Mouse (Mus musculus) midbrain, embryonic 12.5 days (tissue): ENCODE data around the gene Setd1a. TPM values are rescaled to one million over a fixed set of nuclear protein-coding genes. Genes with fewer than 3 reads are reported as not detected.
"Not testable (repeated sequence)": the region's sequence is repeated elsewhere in the genome, so short reads cannot be mapped to it uniquely, and the experiment has no call there.

ENCODE experiments used
- ATAC-seq: fragments of 200-750 bp; cut with Nextera tagmentation; 2 replicates; pipeline ENCODE4 v1.8.0; 2017; ENCODE audit warnings: low read depth, moderate TSS enrichment, moderate library complexity; ENCODE audit not compliant: low FRiP score
- H3K27ac ChIP-seq: fragments of 300-500 bp; sonication (generic); replicated peaks from 2 replicates; pipeline ENCODE4 v1.5.1; 2016; ENCODE audit warnings: mild to moderate bottlenecking
- H3K27me3 ChIP-seq: fragments of 300-500 bp; sonication (generic); 2 replicates; pipeline ENCODE4 v1.6.1; 2016; ENCODE audit warnings: mild to moderate bottlenecking
- H3K36me3 ChIP-seq: fragments of 300-500 bp; sonication (generic); 2 replicates; pipeline ENCODE4 v1.6.1; 2016
- H3K4me1 ChIP-seq: fragments of 300-500 bp; sonication (generic); 2 replicates; pipeline ENCODE4 v1.6.1; 2016
- H3K4me2 ChIP-seq: fragments of 300-500 bp; sonication (generic); replicated peaks from 2 replicates; pipeline ENCODE4 v1.6.1; 2016; ENCODE audit warnings: mild to moderate bottlenecking, moderate library complexity
- H3K4me3 ChIP-seq: fragments of 300-500 bp; sonication (generic); 2 replicates; pipeline ENCODE4 v1.5.1; 2016; ENCODE audit warnings: mild to moderate bottlenecking
- H3K9ac ChIP-seq: fragments of 300-500 bp; sonication (generic); replicated peaks from 2 replicates; pipeline ENCODE4 v1.6.1; 2016; ENCODE audit warnings: mild to moderate bottlenecking, moderate library complexity
- H3K9me3 ChIP-seq: fragments of 300-500 bp; sonication (generic); 2 replicates; pipeline ENCODE4 v1.6.1; 2016; ENCODE audit warnings: mild to moderate bottlenecking
- WGBS: fragments of 180-500 bp; shearing (Covaris S2); methylation state at CpG from one replicate; pipeline ENCODE4 v1.1.7; 2016; 5-methylcytosine and 5-hydroxymethylcytosine counted together
- polyA plus RNA-seq: library from polyadenylated mRNA; unstranded; fragments of >200 nt; fragmentation: Nextera tagmentation; extraction: Ambion mirVana; gene quantifications from 2 replicates; pipeline ENCODE4 v1.2.1, GENCODE M21; 2016

Setd1a gene
- 22.9 and 23.7 TPM in 2 replicates for polyA plus RNA-seq

- H3K27ac ChIP-seq: peak within 1 kb of the TSS; percentile 97
- peak within 1 kb of the TSS; percentile 80 for H3K4me2 ChIP-seq
- WGBS: under 1% methylated on average over 23 of the region's 23 CpGs
- peak within 1 kb of the TSS; percentile 99 for H3K4me3 ChIP-seq
- no peaks in the 10 kb centered on the region for H3K27me3 ChIP-seq
- peaks cover 14% of the 10 kb centered on the region for H3K4me1 ChIP-seq
- peak; percentile 70 for ATAC-seq
- no peaks in the 10 kb centered on the region for H3K9me3 ChIP-seq
- H3K36me3 ChIP-seq: peaks cover 31% of the 10 kb centered on the region
- peak within 1 kb of the TSS; percentile 95 for H3K9ac ChIP-seq
These were observed at the start of gene Setd1a for GRCm38 (mm10) chr7:127776426-127776825. Setd1a (plus strand) TSS chr7:127776670.

GRCm38 (mm10) chr7:127727898-127728297 lies 48.6 kb upstream of the Setd1a start:
- 85% methylated on average over 7 of the region's 7 CpGs for WGBS
- Histone ChIP-seq H3K9me3 (no peaks in the 10 kb centered on the region), H3K4me1 (no peaks in the 10 kb centered on the region), H3K27me3 (no peaks in the 10 kb centered on the region), H3K36me3 (no peaks in the 10 kb centered on the region), H3K4me3 (no peak overlapping the region), H3K9ac (no peak overlapping the region), H3K4me2 (no peak overlapping the region), H3K27ac (no peak overlapping the region)
- ATAC-seq: no peak

DNA sequence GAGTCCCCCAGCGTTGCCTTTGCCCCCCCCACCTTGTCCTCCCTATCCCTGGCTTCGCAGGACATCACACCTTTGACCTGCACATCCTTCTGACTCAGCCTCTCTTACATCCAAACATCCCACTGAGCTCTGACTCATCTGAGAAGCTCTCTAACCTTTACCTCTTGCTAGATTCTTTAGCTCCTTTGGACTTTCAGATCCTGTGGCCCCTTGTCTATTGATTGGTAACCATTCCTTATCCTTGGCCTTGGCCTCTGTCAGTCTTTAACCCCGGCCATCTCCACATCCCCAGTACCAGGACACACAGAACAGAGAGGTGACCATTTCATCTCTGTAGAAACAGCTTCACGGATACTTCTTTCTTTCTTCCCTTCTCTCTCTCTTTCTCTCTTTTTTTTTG lies 46.3 kb upstream of the Setd1a start:
- H3K4me1 ChIP-seq: no peaks in the 10 kb centered on the region
- H3K4me2 ChIP-seq: no peak overlapping the region
- no peak overlapping the region for H3K9ac ChIP-seq
- no peaks in the 10 kb centered on the region for H3K36me3 ChIP-seq
- 73% methylated on average over 4 of the region's 4 CpGs for WGBS
- no peaks in the 10 kb centered on the region for H3K9me3 ChIP-seq
- no peak overlapping the region for H3K4me3 ChIP-seq
- ATAC-seq: no peak
- no peaks in the 10 kb centered on the region for H3K27me3 ChIP-seq
- H3K27ac ChIP-seq: no peak overlapping the region

DNA sequence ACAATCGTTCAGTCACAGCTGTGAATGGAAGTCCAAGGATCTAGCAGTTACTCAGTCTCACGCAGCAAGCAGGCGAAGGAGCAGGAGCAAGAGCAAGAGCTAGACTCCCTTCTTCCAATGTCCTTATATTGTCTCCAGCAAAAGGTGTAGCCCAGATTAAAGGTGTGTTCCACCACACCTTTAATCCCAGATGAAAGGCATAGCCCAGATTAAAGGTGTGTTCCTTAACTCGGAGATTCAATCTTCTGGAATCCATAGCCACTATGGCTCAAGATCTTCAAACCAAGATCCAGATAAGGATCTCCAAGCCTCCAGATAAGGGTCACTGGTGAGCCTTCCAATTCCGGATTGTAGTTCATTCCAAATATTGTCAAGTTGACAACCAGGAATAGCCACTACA lies 44.4 kb upstream of the Setd1a start, which contains the start of gene Ctf2:
Gene Ctf2, minus strand, starts transcription at position 101 of the 400 bp plus-strand sequence.
- not testable (repeated sequence) for H3K36me3 ChIP-seq, H3K9me3 ChIP-seq, ATAC-seq, H3K27ac ChIP-seq, H3K4me2 ChIP-seq, H3K4me1 ChIP-seq, H3K27me3 ChIP-seq, H3K4me3 ChIP-seq, H3K9ac ChIP-seq
- no CpG with 5 or more reads among the region's 5 CpGs for WGBS

GRCm38 (mm10) chr7:127744366-127745045 lies 32.0 kb upstream of the Setd1a start, which contains the start of gene Fbxl19:
Fbxl19 (plus strand) TSS chr7:127744543.
- peak within 1 kb of the TSS; percentile 93 for H3K4me3 ChIP-seq
- H3K9me3 ChIP-seq: no peaks in the 10 kb centered on the region
- H3K36me3 ChIP-seq: peaks cover 17% of the 10 kb centered on the region
- peak within 1 kb of the TSS; percentile 85 for H3K4me2 ChIP-seq
- peak within 1 kb of the TSS; percentile 97 for H3K9ac ChIP-seq
- peak within 1 kb of the TSS; percentile 92 for H3K27ac ChIP-seq
- H3K27me3 ChIP-seq: no peaks in the 10 kb centered on the region
- no peak; the same call in 1 of the 2 replicates for ATAC-seq
- 1% methylated on average over 26 of the region's 26 CpGs for WGBS
- peaks cover 21% of the 10 kb centered on the region for H3K4me1 ChIP-seq

DNA sequence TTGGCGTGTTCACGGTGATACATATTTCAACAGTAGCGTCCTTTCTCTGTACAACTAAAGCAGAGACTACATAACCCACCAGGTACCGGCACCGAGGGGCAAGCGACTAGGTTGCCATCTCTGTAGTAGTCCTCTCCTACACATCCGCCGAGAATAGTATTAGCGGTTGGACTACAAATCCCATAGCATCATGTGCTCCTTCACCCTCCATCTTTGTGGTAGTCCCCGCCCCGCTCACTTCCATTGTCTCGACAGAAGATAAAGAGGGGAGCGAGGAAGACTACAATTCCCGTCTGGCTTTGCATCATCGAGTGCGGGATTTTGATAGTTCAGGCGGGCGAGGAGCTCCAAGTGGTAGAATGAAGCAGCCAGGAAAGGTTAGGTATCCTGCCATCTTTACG lies 31.2 kb upstream of the Setd1a start:
- peak overlapping the region; percentile 92 for H3K27ac ChIP-seq
- no peaks in the 10 kb centered on the region for H3K9me3 ChIP-seq
- no peaks in the 10 kb centered on the region for H3K27me3 ChIP-seq
- H3K9ac ChIP-seq: peak overlapping the region; percentile 97
- H3K4me3 ChIP-seq: peak overlapping the region; percentile 93
- ATAC-seq: peak; percentile 83
- peaks cover 25% of the 10 kb centered on the region for H3K36me3 ChIP-seq
- peak overlapping the region; percentile 85 for H3K4me2 ChIP-seq
- H3K4me1 ChIP-seq: peaks cover 21% of the 10 kb centered on the region
- WGBS: under 1% methylated on average over 19 of the region's 19 CpGs

GRCm38 (mm10) chr7:127745652-127746493 lies 30.6 kb upstream of the Setd1a start:
- peak; percentile 78 for ATAC-seq
- under 1% methylated on average over 38 of the region's 39 CpGs for WGBS
- Histone ChIP-seq H3K4me1 (peaks cover 21% of the 10 kb centered on the region), H3K4me2 (peak overlapping the region; percentile 85), H3K27ac (peak overlapping the region; percentile 92), H3K27me3 (no peaks in the 10 kb centered on the region), H3K9ac (peak overlapping the region; percentile 97), H3K36me3 (peaks cover 31% of the 10 kb centered on the region), H3K9me3 (no peaks in the 10 kb centered on the region), H3K4me3 (peak overlapping the region; percentile 93)

DNA sequence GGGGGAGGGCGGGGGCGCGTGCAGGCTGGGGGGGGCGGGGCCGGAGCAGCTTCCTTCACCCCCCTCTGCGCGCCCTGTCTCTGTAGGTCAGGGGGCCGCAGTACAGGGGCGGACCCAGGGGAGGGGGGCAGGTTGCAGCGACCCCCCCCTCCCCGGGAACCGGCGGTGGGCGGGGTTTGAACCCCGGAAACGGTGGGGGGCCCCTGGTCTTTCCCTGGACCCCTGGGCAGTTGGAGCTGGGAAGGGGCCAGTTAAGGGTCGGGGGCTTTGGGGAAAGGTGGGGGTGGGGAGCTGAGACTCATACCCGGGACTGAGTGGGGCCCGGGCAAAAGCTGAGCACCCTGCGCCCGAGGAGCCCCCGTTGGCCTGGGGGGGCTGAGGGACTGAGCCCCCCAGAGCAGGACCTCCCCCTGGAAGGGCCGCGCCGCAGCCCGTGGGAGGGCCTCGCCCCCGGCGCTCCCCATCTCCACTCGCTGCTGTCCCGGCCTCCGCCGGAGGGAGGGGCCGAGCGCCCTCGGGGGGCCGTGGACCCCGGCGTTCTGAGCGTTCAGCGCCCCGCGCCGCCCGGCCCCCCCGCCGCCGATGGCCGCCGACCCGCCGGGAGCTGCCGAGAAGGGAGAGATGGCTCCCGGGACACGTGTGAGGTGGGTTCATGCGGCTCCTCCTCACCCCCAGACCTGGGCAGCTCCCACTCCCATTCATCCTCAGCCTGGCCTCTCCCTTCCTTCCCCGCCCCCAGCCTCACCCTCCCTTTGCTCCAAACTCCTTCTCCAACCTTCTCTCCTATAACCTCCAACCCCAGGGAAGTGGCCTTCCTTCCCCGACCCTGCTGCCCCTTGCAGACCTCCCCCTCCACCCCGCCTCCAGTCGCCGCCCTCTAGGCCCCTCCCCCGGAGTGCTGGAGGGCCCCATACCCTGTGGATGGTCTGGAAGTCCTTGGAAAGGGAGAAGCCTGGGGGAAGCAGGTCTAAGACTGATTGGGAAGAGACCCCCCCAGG lies 29.7 kb upstream of the Setd1a start:
- under 1% methylated on average over 35 of the region's 62 CpGs for WGBS
- H3K9ac ChIP-seq: peak overlapping the region; percentile 97
- peak overlapping the region; percentile 93 for H3K4me3 ChIP-seq
- peak overlapping the region; percentile 85 for H3K4me2 ChIP-seq
- no peaks in the 10 kb centered on the region for H3K9me3 ChIP-seq
- peak overlapping the region; percentile 92 for H3K27ac ChIP-seq
- ATAC-seq: peak; percentile 16
- H3K36me3 ChIP-seq: peaks cover 40% of the 10 kb centered on the region
- peaks cover 21% of the 10 kb centered on the region for H3K4me1 ChIP-seq
- no peaks in the 10 kb centered on the region for H3K27me3 ChIP-seq

GRCm38 (mm10) chr7:127747559-127748234 lies 28.8 kb upstream of the Setd1a start:
- H3K4me2 ChIP-seq: peak overlapping the region; percentile 85
- H3K27me3 ChIP-seq: no peaks in the 10 kb centered on the region
- H3K9ac ChIP-seq: peak overlapping the region; percentile 97
- peak overlapping the region; percentile 93 for H3K4me3 ChIP-seq
- no peaks in the 10 kb centered on the region for H3K9me3 ChIP-seq
- peaks cover 21% of the 10 kb centered on the region for H3K4me1 ChIP-seq
- no peak for ATAC-seq
- H3K36me3 ChIP-seq: peaks cover 49% of the 10 kb centered on the region
- 32% methylated on average over 6 of the region's 6 CpGs for WGBS
- peak overlapping the region; percentile 92 for H3K27ac ChIP-seq

GRCm38 (mm10) chr7:127748235-127748560 lies 28.3 kb upstream of the Setd1a start:
- Histone ChIP-seq H3K4me2 (peak overlapping the region; percentile 85), H3K4me1 (peaks cover 21% of the 10 kb centered on the region), H3K27me3 (no peaks in the 10 kb centered on the region), H3K27ac (no peak overlapping the region), H3K9me3 (no peaks in the 10 kb centered on the region), H3K4me3 (peak overlapping the region; percentile 93), H3K36me3 (peaks cover 54% of the 10 kb centered on the region), H3K9ac (no peak overlapping the region; the same call in 1 of the 2 replicates)
- WGBS: 91% methylated on average over 28 of the region's 28 CpGs
- ATAC-seq: no peak
